Mouse (Mus musculus): ENCODE measurements at regions not wholly inside any gene's neighbourhood (a gene's known extent, or its start where the extent isn't known, plus 50 kb on each side); places are given as distances from the start of the nearest gene placed in this dataset.

- Histone ChIP-seq H3K27me3 (ENCODE audit: control insufficient read depth, insufficient read depth, low read length) (no peaks in the 10 kb centered on the region), H3K27ac (ENCODE audit: control insufficient read depth, insufficient read depth, low read depth, low read length) (no peak overlapping the region), H3K4me3 (ENCODE audit: control insufficient read depth, low read depth, low read length) (no peak overlapping the region), H3K4me1 (ENCODE audit: control insufficient read depth, insufficient read depth, low read length) (no peaks in the 10 kb centered on the region), H3K36me3 (ENCODE audit: control insufficient read depth, insufficient read depth, low read length) (no peaks in the 10 kb centered on the region)
- TF ChIP-seq CTCF (IDR thresholded peaks at IDR 0.05; ENCODE audit: control insufficient read depth, insufficient read depth, insufficient replicate concordance, low read depth, low read length): no peak
- TF ChIP-seq POLR2A (IDR thresholded peaks at IDR 0.05; ENCODE audit: control insufficient read depth, low read depth, low read length): no peak
Observed at GRCm38 (mm10) chr13:37492115-37493001, 147.3 kb downstream of the Ly86 start.

GRCm38 (mm10) chr13:37493331-37493730 lies 148.3 kb downstream of the Ly86 start:
- no peak overlapping the region for H3K27ac ChIP-seq (ENCODE audit: control insufficient read depth, insufficient read depth, low read depth, low read length)

GRCm38 (mm10) chr13:37495272-37495932 lies 150.4 kb downstream of the Ly86 start:
- TF ChIP-seq CTCF (IDR thresholded peaks at IDR 0.05; ENCODE audit: control insufficient read depth, insufficient read depth, insufficient replicate concordance, low read depth, low read length) (no peak), POLR2A (IDR thresholded peaks at IDR 0.05; ENCODE audit: control insufficient read depth, low read depth, low read length) (no peak)
- Histone ChIP-seq H3K36me3 (ENCODE audit: control insufficient read depth, insufficient read depth, low read length) (no peaks in the 10 kb centered on the region), H3K4me1 (ENCODE audit: control insufficient read depth, insufficient read depth, low read length) (no peaks in the 10 kb centered on the region), H3K27ac (ENCODE audit: control insufficient read depth, insufficient read depth, low read depth, low read length) (no peak overlapping the region), H3K4me3 (ENCODE audit: control insufficient read depth, low read depth, low read length) (no peak overlapping the region), H3K27me3 (ENCODE audit: control insufficient read depth, insufficient read depth, low read length) (no peaks in the 10 kb centered on the region)

More at GRCm38 (mm10) chr13:37493331-37493730, 148.3 kb downstream of the Ly86 start:
- no peaks in the 10 kb centered on the region for H3K36me3 ChIP-seq (ENCODE audit: control insufficient read depth, insufficient read depth, low read length)
- H3K27me3 ChIP-seq (ENCODE audit: control insufficient read depth, insufficient read depth, low read length): no peaks in the 10 kb centered on the region
- H3K4me1 ChIP-seq (ENCODE audit: control insufficient read depth, insufficient read depth, low read length): no peaks in the 10 kb centered on the region
- no peak overlapping the region for H3K4me3 ChIP-seq (ENCODE audit: control insufficient read depth, low read depth, low read length)
- TF ChIP-seq CTCF (IDR thresholded peaks at IDR 0.05; ENCODE audit: control insufficient read depth, insufficient read depth, insufficient replicate concordance, low read depth, low read length): no peak
- TF ChIP-seq POLR2A (IDR thresholded peaks at IDR 0.05; ENCODE audit: control insufficient read depth, low read depth, low read length): no peak

GRCm38 (mm10) chr13:37497986-37498385 lies 153.0 kb downstream of the Ly86 start:
- no peak overlapping the region for H3K27ac ChIP-seq (ENCODE audit: control insufficient read depth, insufficient read depth, low read depth, low read length)
- H3K4me1 ChIP-seq (ENCODE audit: control insufficient read depth, insufficient read depth, low read length): no peaks in the 10 kb centered on the region
- no peak overlapping the region for H3K4me3 ChIP-seq (ENCODE audit: control insufficient read depth, low read depth, low read length)
- no peaks in the 10 kb centered on the region for H3K27me3 ChIP-seq (ENCODE audit: control insufficient read depth, insufficient read depth, low read length)
- TF ChIP-seq CTCF (IDR thresholded peaks at IDR 0.05; ENCODE audit: control insufficient read depth, insufficient read depth, insufficient replicate concordance, low read depth, low read length) (no peak), POLR2A (IDR thresholded peaks at IDR 0.05; ENCODE audit: control insufficient read depth, low read depth, low read length) (no peak)
- no peaks in the 10 kb centered on the region for H3K36me3 ChIP-seq (ENCODE audit: control insufficient read depth, insufficient read depth, low read length)

GRCm38 (mm10) chr13:37500668-37501286 lies 155.8 kb downstream of the Ly86 start:
- H3K27ac ChIP-seq (ENCODE audit: control insufficient read depth, insufficient read depth, low read depth, low read length): no peak overlapping the region
- H3K4me1 ChIP-seq (ENCODE audit: control insufficient read depth, insufficient read depth, low read length): peaks cover 2% of the 10 kb centered on the region
- H3K4me3 ChIP-seq (ENCODE audit: control insufficient read depth, low read depth, low read length): no peak overlapping the region
- no peaks in the 10 kb centered on the region for H3K27me3 ChIP-seq (ENCODE audit: control insufficient read depth, insufficient read depth, low read length)
- H3K36me3 ChIP-seq (ENCODE audit: control insufficient read depth, insufficient read depth, low read length): no peaks in the 10 kb centered on the region
- no peak for TF ChIP-seq CTCF (IDR thresholded peaks at IDR 0.05; ENCODE audit: control insufficient read depth, insufficient read depth, insufficient replicate concordance, low read depth, low read length)
- TF ChIP-seq POLR2A (IDR thresholded peaks at IDR 0.05; ENCODE audit: control insufficient read depth, low read depth, low read length): no peak

GRCm38 (mm10) chr13:37503449-37503848 lies 158.4 kb downstream of the Ly86 start:
- Histone ChIP-seq H3K4me3 (ENCODE audit: control insufficient read depth, low read depth, low read length) (no peak overlapping the region), H3K4me1 (ENCODE audit: control insufficient read depth, insufficient read depth, low read length) (peaks cover 4% of the 10 kb centered on the region), H3K36me3 (ENCODE audit: control insufficient read depth, insufficient read depth, low read length) (no peaks in the 10 kb centered on the region), H3K27me3 (ENCODE audit: control insufficient read depth, insufficient read depth, low read length) (no peaks in the 10 kb centered on the region), H3K27ac (ENCODE audit: control insufficient read depth, insufficient read depth, low read depth, low read length) (0 out of 2 replicates have a peak overlapping the region, but pooled peaks have one; percentile 36)
- TF ChIP-seq POLR2A (IDR thresholded peaks at IDR 0.05; ENCODE audit: control insufficient read depth, low read depth, low read length): no peak

- H3K4me1 ChIP-seq (ENCODE audit: control insufficient read depth, insufficient read depth, low read length): peaks cover 9% of the 10 kb centered on the region
- H3K4me3 ChIP-seq (ENCODE audit: control insufficient read depth, low read depth, low read length): no peak overlapping the region
- TF ChIP-seq CTCF (IDR thresholded peaks at IDR 0.05; ENCODE audit: control insufficient read depth, insufficient read depth, insufficient replicate concordance, low read depth, low read length) (no peak), POLR2A (IDR thresholded peaks at IDR 0.05; ENCODE audit: control insufficient read depth, low read depth, low read length) (no peak)
- peak overlapping the region; percentile 54 for H3K27ac ChIP-seq (ENCODE audit: control insufficient read depth, insufficient read depth, low read depth, low read length)
- H3K36me3 ChIP-seq (ENCODE audit: control insufficient read depth, insufficient read depth, low read length): no peaks in the 10 kb centered on the region
- H3K27me3 ChIP-seq (ENCODE audit: control insufficient read depth, insufficient read depth, low read length): no peaks in the 10 kb centered on the region
Observed at GRCm38 (mm10) chr13:37503898-37504297, 158.9 kb downstream of the Ly86 start.

Measured in testis, adult 2 months (tissue).